Mouse (Mus musculus) liver, postnatal 0 days (tissue): ENCODE results near the gene Slc38a8. TPM values are rescaled to one million over a fixed set of nuclear protein-coding genes. Genes with fewer than 3 reads are reported as not detected.

Experiments used
- ATAC-seq: fragments of 200-750 bp; cut with Nextera tagmentation; 2 replicates; pipeline ENCODE4 v1.8.0; 2017; ENCODE audit warnings: mild to moderate bottlenecking, moderate library complexity
- DNase-seq: peaks from one replicate; pipeline ENCODE4 v3.0.0-alpha.2; 2016
- H3K27ac ChIP-seq: fragments of 300-500 bp; sonication (generic); 2 replicates; pipeline ENCODE4 v1.5.1; 2014; ENCODE audit warnings: antibody characterized with exemption, moderate library complexity, mild to moderate bottlenecking, low read depth
- H3K27me3 ChIP-seq: fragments of 300-500 bp; sonication (generic); 2 replicates; pipeline ENCODE4 v1.6.1; 2014; ENCODE audit warnings: low read length, control low read depth, mixed read lengths; ENCODE audit not compliant: insufficient read depth
- H3K36me3 ChIP-seq: fragments of 300-500 bp; sonication (generic); replicated peaks from 2 replicates; pipeline ENCODE4 v1.6.1; 2014; ENCODE audit warnings: mild to moderate bottlenecking, control low read depth, low read length, moderate library complexity, mixed read lengths; ENCODE audit not compliant: insufficient read depth
- H3K4me1 ChIP-seq: fragments of 300-500 bp; sonication (generic); 2 replicates; pipeline ENCODE4 v1.6.1; 2014; ENCODE audit warnings: antibody characterized with exemption, mild to moderate bottlenecking, control low read depth; ENCODE audit not compliant: insufficient read depth
- H3K4me2 ChIP-seq: fragments of 300-500 bp; sonication (generic); 2 replicates; pipeline ENCODE4 v1.6.1; 2014; ENCODE audit warnings: low read depth, mild to moderate bottlenecking, low read length, moderate library complexity, mixed read lengths
- H3K4me3 ChIP-seq: fragments of 300-500 bp; sonication (generic); 2 replicates; pipeline ENCODE4 v1.5.1; 2014; ENCODE audit warnings: low read depth, low read length
- H3K9ac ChIP-seq: fragments of 300-500 bp; sonication (generic); replicated peaks from 2 replicates; pipeline ENCODE4 v1.6.1; 2014; ENCODE audit warnings: mild to moderate bottlenecking, moderate library complexity
- H3K9me3 ChIP-seq: fragments of 300-500 bp; sonication (generic); 2 replicates; pipeline ENCODE4 v1.6.1; 2016; ENCODE audit warnings: mild to moderate bottlenecking, control low read depth, low read length, mixed read lengths
- CTCF ChIP-seq: sonication (generic); IDR thresholded peaks from 2 replicates; pipeline ENCODE4 v1.5.1; 2016; ENCODE audit warnings: antibody characterized with exemption, low read depth
- EP300 ChIP-seq: IDR thresholded peaks from 2 replicates; pipeline ENCODE4 v1.6.1; 2016; ENCODE audit warnings: antibody characterized with exemption, low read depth, mild to moderate bottlenecking
- WGBS: fragments of 180-500 bp; shearing (Covaris S2); extraction: QIAGEN DNeasy Blood & Tissue Kit; methylation state at CpG from one replicate; pipeline ENCODE4 v1.1.7; 2014; ENCODE audit not compliant: insufficient replicate concordance; 5-methylcytosine and 5-hydroxymethylcytosine counted together
- polyA plus RNA-seq: library from polyadenylated mRNA; unstranded; fragments of >200 nt; fragmentation: Nextera tagmentation; extraction: Ambion mirVana; gene quantifications from 2 replicates; pipeline ENCODE4 v1.2.1, GENCODE M21; 2015

Slc38a8 gene
- polyA plus RNA-seq, result not detected in 2 replicates

DNA sequence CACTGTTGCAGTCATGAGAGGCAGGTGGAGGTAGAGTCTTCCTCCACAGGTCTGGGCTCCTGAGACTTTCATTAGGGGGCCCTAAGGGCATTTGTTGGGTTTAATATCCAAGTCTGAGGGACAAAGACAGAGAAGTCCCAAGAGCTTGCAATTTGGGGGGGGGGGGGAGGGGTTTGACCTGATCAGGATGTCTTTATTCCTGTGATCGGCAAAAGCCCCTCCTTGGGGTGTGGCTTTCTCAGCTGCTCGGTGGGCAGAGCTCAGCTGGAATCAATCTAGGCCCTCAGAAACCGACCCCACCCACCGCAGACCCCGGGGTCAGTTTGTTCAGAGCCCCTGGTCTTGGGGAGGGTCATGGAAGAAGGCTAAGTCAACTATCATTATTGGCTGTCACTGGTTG, at the start of gene Slc38a8:
Gene Slc38a8 (minus strand): TSS at position 101 of the 400 bp plus-strand sequence.
- 47% methylated on average over 5 of the region's 5 CpGs for WGBS
- Histone ChIP-seq H3K4me3 (no peak within 1 kb of the TSS), H3K4me2 (no peak within 1 kb of the TSS), H3K4me1 (no peaks in the 10 kb centered on the region), H3K9ac (no peak within 1 kb of the TSS), H3K9me3 (no peaks in the 10 kb centered on the region), H3K27ac (no peak within 1 kb of the TSS), H3K27me3 (0 out of 2 replicates have a peak, but pooled peaks cover 4% of the 10 kb centered on the region), H3K36me3 (peaks cover 7% of the 10 kb centered on the region)
- no peak for DNase-seq
- no peak for TF ChIP-seq EP300
- no peak for TF ChIP-seq CTCF
- ATAC-seq, result no peak

DNA sequence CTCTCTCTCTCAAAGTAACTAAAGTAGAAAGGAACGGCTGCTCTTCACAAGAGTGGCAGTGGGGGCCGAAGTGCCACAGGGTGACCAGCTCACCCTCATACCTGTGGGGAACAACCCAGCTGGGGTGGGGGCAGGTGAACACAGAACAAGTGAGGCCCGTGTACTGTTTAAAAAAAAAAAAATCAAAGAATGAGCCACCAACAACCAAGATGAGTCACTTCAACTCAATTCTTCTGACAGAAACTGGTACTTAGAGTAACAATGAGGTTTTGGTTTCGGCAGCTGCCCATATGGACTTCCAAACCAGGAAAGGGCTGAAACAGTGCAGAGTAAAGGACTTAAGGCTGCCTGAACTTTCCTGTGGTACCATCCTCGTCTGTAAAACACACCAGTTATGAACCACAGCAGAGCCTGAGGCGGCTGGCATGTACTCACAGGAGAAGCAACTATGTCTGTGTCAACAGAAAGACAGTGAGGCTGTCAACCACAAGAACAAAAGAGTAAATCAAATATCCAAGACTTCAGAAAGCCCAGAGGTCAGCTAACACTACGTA, 47.1 kb upstream of the Slc38a8 start:
- Histone ChIP-seq H3K4me2 (no peak overlapping the region), H3K36me3 (peaks cover 28% of the 10 kb centered on the region), H3K9ac (no peak overlapping the region), H3K4me1 (peaks cover 13% of the 10 kb centered on the region), H3K9me3 (no peaks in the 10 kb centered on the region), H3K27ac (no peak overlapping the region), H3K4me3 (no peak overlapping the region), H3K27me3 (no peaks in the 10 kb centered on the region)
- no peak for ATAC-seq
- WGBS, result 67% methylated on average over 7 of the region's 7 CpGs
- no peak for DNase-seq
- TF ChIP-seq CTCF (no peak), EP300 (no peak)

DNA sequence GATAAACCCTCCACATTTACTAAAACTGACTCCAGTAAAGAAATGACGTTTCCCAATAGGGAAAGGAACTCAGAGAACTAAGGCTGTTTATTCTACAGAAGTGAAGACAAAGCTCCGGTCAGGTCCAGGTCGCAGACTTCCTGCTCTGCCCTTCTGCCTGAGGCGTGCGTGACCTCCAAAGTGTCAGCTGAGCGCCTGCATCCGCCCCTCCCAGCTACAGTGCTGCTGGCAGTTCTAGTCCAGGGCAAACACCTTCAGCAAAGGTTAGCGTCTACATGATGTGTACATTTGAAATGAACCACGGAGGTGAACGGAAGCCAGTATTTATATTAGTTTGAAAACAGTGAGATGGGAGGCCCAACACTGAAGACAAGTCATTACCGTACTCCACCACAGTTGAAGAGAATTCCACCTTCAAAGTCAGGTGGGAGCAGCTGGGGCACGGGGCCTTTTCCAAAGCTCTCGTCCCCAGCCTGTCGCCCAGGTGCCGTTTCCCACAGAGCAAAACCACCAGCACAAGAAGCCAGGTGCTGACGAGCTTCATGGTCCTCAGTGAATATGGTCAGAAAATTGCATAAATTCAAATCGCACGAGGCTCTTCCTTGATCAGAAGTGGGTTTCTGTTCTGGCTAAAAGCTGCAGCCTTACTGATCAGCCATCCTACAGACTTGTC, 45.7 kb upstream of the Slc38a8 start:
- H3K4me3 ChIP-seq, result no peak overlapping the region
- DNase-seq, result no peak
- peaks cover 4% of the 10 kb centered on the region; the same call in 1 of the 2 replicates for H3K4me1 ChIP-seq
- TF ChIP-seq EP300 (no peak), CTCF (no peak)
- no peaks in the 10 kb centered on the region for H3K9me3 ChIP-seq
- no peaks in the 10 kb centered on the region for H3K27me3 ChIP-seq
- WGBS, result 76% methylated on average over 18 of the region's 18 CpGs
- H3K36me3 ChIP-seq, result peaks cover 39% of the 10 kb centered on the region
- no peak overlapping the region for H3K9ac ChIP-seq
- no peak for ATAC-seq
- no peak overlapping the region for H3K27ac ChIP-seq
- H3K4me2 ChIP-seq, result no peak overlapping the region

DNA sequence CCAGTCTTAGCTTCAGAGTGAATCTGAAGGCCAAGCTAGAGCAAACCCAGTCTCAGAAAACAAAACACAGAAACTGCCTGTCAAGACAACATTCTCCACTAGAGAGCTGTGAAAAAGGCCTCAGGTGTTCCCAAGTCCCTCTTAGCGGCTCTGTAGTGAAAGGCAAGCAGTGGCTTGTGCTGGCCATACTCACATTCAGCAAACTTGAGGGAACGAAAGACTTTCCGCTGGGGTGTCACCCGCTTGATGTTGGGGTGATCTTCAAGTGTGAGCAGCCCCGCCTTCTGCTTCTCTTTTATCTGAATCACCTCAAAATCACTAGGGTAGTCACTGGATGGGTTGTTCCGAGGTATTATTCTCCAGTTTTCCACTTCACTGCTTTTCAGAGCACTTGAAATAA, 44.3 kb upstream of the Slc38a8 start:
- no peaks in the 10 kb centered on the region for H3K4me1 ChIP-seq
- peaks cover 52% of the 10 kb centered on the region for H3K36me3 ChIP-seq
- no peak overlapping the region for H3K4me3 ChIP-seq
- DNase-seq (no peak), ATAC-seq (no peak)
- 89% methylated on average over 6 of the region's 6 CpGs for WGBS
- H3K9me3 ChIP-seq, result no peaks in the 10 kb centered on the region
- H3K27me3 ChIP-seq, result no peaks in the 10 kb centered on the region
- no peak overlapping the region for H3K9ac ChIP-seq
- no peak overlapping the region for H3K27ac ChIP-seq
- no peak overlapping the region for H3K4me2 ChIP-seq
- TF ChIP-seq EP300 (no peak), CTCF (no peak)

DNA sequence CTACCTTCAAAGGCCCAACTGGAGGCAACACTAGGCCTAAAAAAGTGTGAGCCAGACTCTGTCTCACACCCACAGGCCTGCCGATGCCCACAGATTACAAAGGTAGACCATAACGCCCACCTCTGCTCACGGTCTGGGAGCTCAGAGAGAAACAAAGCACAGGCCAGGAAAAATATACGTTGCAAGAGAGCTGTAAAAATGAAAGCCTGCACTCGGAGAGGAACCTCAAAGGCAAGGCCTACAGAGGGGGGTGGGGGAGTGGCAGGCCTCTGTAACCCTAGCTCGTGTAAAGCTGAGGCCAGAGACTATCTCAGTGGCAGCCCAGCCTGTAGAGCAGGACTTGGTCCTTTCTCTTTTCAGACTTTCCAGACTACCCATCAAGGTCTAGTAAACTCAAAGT, 43.7 kb upstream of the Slc38a8 start:
- ATAC-seq (no peak), DNase-seq (no peak)
- Histone ChIP-seq H3K4me1 (no peaks in the 10 kb centered on the region), H3K27ac (no peak overlapping the region), H3K4me2 (no peak overlapping the region), H3K9me3 (no peaks in the 10 kb centered on the region), H3K27me3 (no peaks in the 10 kb centered on the region), H3K9ac (no peak overlapping the region), H3K36me3 (peaks cover 58% of the 10 kb centered on the region), H3K4me3 (no peak overlapping the region)
- WGBS, result 70% methylated on average over 6 of the region's 6 CpGs
- TF ChIP-seq CTCF (no peak), EP300 (no peak)

DNA sequence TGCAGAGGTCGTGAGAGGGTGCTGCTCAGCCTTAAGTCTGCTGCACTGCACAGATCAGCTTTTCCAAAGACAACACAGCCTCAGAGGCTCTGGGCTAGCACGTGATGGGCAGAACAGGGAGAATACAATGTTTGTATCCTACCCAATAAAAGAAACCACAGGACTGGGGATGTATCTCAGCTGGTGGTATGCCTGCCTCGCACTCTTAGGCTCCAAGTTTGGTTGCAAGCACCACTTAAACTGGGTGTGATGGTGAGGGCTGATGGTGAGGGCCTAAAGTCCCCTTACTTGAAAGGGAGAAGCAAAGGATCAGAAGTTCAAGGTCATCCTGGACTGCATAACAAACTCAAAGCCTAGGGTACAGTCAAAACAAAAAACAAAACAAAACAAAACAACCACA, 43.1 kb upstream of the Slc38a8 start:
- Histone ChIP-seq H3K36me3 (peaks cover 64% of the 10 kb centered on the region), H3K9me3 (no peaks in the 10 kb centered on the region), H3K27ac (no peak overlapping the region), H3K4me2 (no peak overlapping the region), H3K4me3 (no peak overlapping the region), H3K27me3 (no peaks in the 10 kb centered on the region), H3K4me1 (no peaks in the 10 kb centered on the region), H3K9ac (no peak overlapping the region)
- TF ChIP-seq EP300 (no peak), CTCF (no peak)
- 78% methylated on average over 3 of the region's 3 CpGs for WGBS
- DNase-seq (no peak), ATAC-seq (no peak)
